Mouse (Mus musculus): Measurements from ENCODE around the gene 4930564D02Rik. TPM values are rescaled to one million over a fixed set of nuclear protein-coding genes. Genes with fewer than 3 reads are reported as not detected.

4930564D02Rik gene
- polyA plus RNA-seq, 1 experiment from 2014 or later, result not detected

- Histone ChIP-seq H3K27ac (ENCODE audit: low read length) (no peak overlapping the region), H3K36me3 (ENCODE audit: insufficient read depth, low read length) (no peaks in the 10 kb centered on the region), H3K27me3 (replicated peaks; ENCODE audit: insufficient read depth, low read length) (no peaks in the 10 kb centered on the region), H3K4me1 (ENCODE audit: insufficient read depth, low read depth, low read length) (no peaks in the 10 kb centered on the region), H3K9ac (replicated peaks; ENCODE audit: low read depth) (no peak overlapping the region), H3K4me3 (ENCODE audit: low read depth, low read length) (no peak overlapping the region), H3K9me3 (ENCODE audit: low read length) (no peaks in the 10 kb centered on the region), H3K4me2 (replicated peaks; ENCODE audit: low read depth, low read length) (no peak overlapping the region)
- WGBS, result 27% methylated on average over 1 of the region's 1 CpGs
- DNase-seq (ENCODE audit: low spot score) (no peak), ATAC-seq (no peak)
- TF ChIP-seq EP300 (IDR thresholded peaks at IDR 0.05), result no peak
- no peak for TF ChIP-seq CTCF (IDR thresholded peaks at IDR 0.05)
Measured at GRCm38 (mm10) chr3:105061991-105062390, 4.7 kb upstream of the 4930564D02Rik start.

GRCm38 (mm10) chr3:105062676-105063075 lies 4.0 kb upstream of the 4930564D02Rik start:
- no peak overlapping the region for H3K27ac ChIP-seq (ENCODE audit: low read length)
- no peaks in the 10 kb centered on the region for H3K27me3 ChIP-seq (replicated peaks; ENCODE audit: insufficient read depth, low read length)
- no peaks in the 10 kb centered on the region for H3K36me3 ChIP-seq (ENCODE audit: insufficient read depth, low read length)
- no peak overlapping the region for H3K4me3 ChIP-seq (ENCODE audit: low read depth, low read length)
- TF ChIP-seq CTCF (IDR thresholded peaks at IDR 0.05) (no peak), EP300 (IDR thresholded peaks at IDR 0.05) (no peak)
- no peak overlapping the region for H3K9ac ChIP-seq (replicated peaks; ENCODE audit: low read depth)
- no peak overlapping the region for H3K4me2 ChIP-seq (replicated peaks; ENCODE audit: low read depth, low read length)
- no peaks in the 10 kb centered on the region for H3K4me1 ChIP-seq (ENCODE audit: insufficient read depth, low read depth, low read length)
- ATAC-seq, result no peak
- 75% methylated on average over 9 of the region's 9 CpGs for WGBS
- no peaks in the 10 kb centered on the region for H3K9me3 ChIP-seq (ENCODE audit: low read length)
- no peak for DNase-seq (ENCODE audit: low spot score)

GRCm38 (mm10) chr3:105070553-105070952 lies 3.9 kb downstream of the 4930564D02Rik start:
- Histone ChIP-seq H3K27me3 (replicated peaks; ENCODE audit: insufficient read depth, low read length) (no peaks in the 10 kb centered on the region), H3K27ac (ENCODE audit: low read length) (no peak overlapping the region), H3K4me3 (ENCODE audit: low read depth, low read length) (no peak overlapping the region), H3K9me3 (ENCODE audit: low read length) (no peaks in the 10 kb centered on the region), H3K9ac (replicated peaks; ENCODE audit: low read depth) (no peak overlapping the region), H3K4me2 (replicated peaks; ENCODE audit: low read depth, low read length) (no peak overlapping the region), H3K36me3 (ENCODE audit: insufficient read depth, low read length) (no peaks in the 10 kb centered on the region), H3K4me1 (ENCODE audit: insufficient read depth, low read depth, low read length) (no peaks in the 10 kb centered on the region)
- 67% methylated on average over 8 of the region's 8 CpGs for WGBS
- TF ChIP-seq EP300 (IDR thresholded peaks at IDR 0.05) (no peak), CTCF (IDR thresholded peaks at IDR 0.05) (no peak)
- DNase-seq (ENCODE audit: low spot score) (no peak), ATAC-seq (no peak)

GRCm38 (mm10) chr3:105071251-105071650 lies 4.6 kb downstream of the 4930564D02Rik start:
- DNase-seq (ENCODE audit: low spot score), result no peak
- no peaks in the 10 kb centered on the region for H3K4me1 ChIP-seq (ENCODE audit: insufficient read depth, low read depth, low read length)
- H3K27ac ChIP-seq (ENCODE audit: low read length), result no peak overlapping the region
- no peak overlapping the region for H3K4me3 ChIP-seq (ENCODE audit: low read depth, low read length)
- ATAC-seq, result no peak
- no peak overlapping the region for H3K4me2 ChIP-seq (replicated peaks; ENCODE audit: low read depth, low read length)
- H3K36me3 ChIP-seq (ENCODE audit: insufficient read depth, low read length), result no peaks in the 10 kb centered on the region
- no peaks in the 10 kb centered on the region for H3K27me3 ChIP-seq (replicated peaks; ENCODE audit: insufficient read depth, low read length)
- no peaks in the 10 kb centered on the region for H3K9me3 ChIP-seq (ENCODE audit: low read length)
- no peak overlapping the region for H3K9ac ChIP-seq (replicated peaks; ENCODE audit: low read depth)
- no peak for TF ChIP-seq EP300 (IDR thresholded peaks at IDR 0.05)
- TF ChIP-seq CTCF (IDR thresholded peaks at IDR 0.05), result no peak
- WGBS, result 84% methylated on average over 5 of the region's 5 CpGs

- no peak overlapping the region for H3K4me2 ChIP-seq (replicated peaks; ENCODE audit: low read depth, low read length)
- H3K27ac ChIP-seq (ENCODE audit: low read length), result no peak overlapping the region
- H3K27me3 ChIP-seq (replicated peaks; ENCODE audit: insufficient read depth, low read length), result no peaks in the 10 kb centered on the region
- no peaks in the 10 kb centered on the region for H3K4me1 ChIP-seq (ENCODE audit: insufficient read depth, low read depth, low read length)
- no peak for TF ChIP-seq CTCF (IDR thresholded peaks at IDR 0.05)
- DNase-seq (ENCODE audit: low spot score) (no peak), ATAC-seq (no peak)
- H3K9me3 ChIP-seq (ENCODE audit: low read length), result no peaks in the 10 kb centered on the region
- no peaks in the 10 kb centered on the region for H3K36me3 ChIP-seq (ENCODE audit: insufficient read depth, low read length)
- no peak overlapping the region for H3K4me3 ChIP-seq (ENCODE audit: low read depth, low read length)
- WGBS, result 86% methylated on average over 10 of the region's 10 CpGs
- no peak overlapping the region for H3K9ac ChIP-seq (replicated peaks; ENCODE audit: low read depth)
Measured at GRCm38 (mm10) chr3:105072536-105072935, 5.9 kb downstream of the 4930564D02Rik start.

GRCm38 (mm10) chr3:105075796-105076195 lies 9.2 kb downstream of the 4930564D02Rik start:
- DNase-seq (ENCODE audit: low spot score), result no peak
- Histone ChIP-seq H3K4me1 (ENCODE audit: insufficient read depth, low read depth, low read length) (no peaks in the 10 kb centered on the region), H3K4me2 (replicated peaks; ENCODE audit: low read depth, low read length) (no peak overlapping the region), H3K4me3 (ENCODE audit: low read depth, low read length) (no peak overlapping the region), H3K9ac (replicated peaks; ENCODE audit: low read depth) (no peak overlapping the region), H3K36me3 (ENCODE audit: insufficient read depth, low read length) (no peaks in the 10 kb centered on the region), H3K9me3 (ENCODE audit: low read length) (no peaks in the 10 kb centered on the region), H3K27ac (ENCODE audit: low read length) (no peak overlapping the region), H3K27me3 (replicated peaks; ENCODE audit: insufficient read depth, low read length) (no peaks in the 10 kb centered on the region)
- no peak for ATAC-seq
- 85% methylated on average over 5 of the region's 5 CpGs for WGBS
- TF ChIP-seq EP300 (IDR thresholded peaks at IDR 0.05), result no peak
- TF ChIP-seq CTCF (IDR thresholded peaks at IDR 0.05), result no peak

- peak; percentile 94 for ATAC-seq
Measured at GRCm38 (mm10) chr3:105078231-105078826, 11.7 kb downstream of the 4930564D02Rik start.

More at GRCm38 (mm10) chr3:105078231-105078826, 11.7 kb downstream of the 4930564D02Rik start:
- no peaks in the 10 kb centered on the region for H3K36me3 ChIP-seq (ENCODE audit: insufficient read depth, low read length)
- H3K4me3 ChIP-seq (ENCODE audit: low read depth, low read length), result no peak overlapping the region
- no peak overlapping the region for H3K4me2 ChIP-seq (replicated peaks; ENCODE audit: low read depth, low read length)
- peak; percentile 92 for TF ChIP-seq CTCF (IDR thresholded peaks at IDR 0.05)
- no peak for TF ChIP-seq EP300 (IDR thresholded peaks at IDR 0.05)
- no peaks in the 10 kb centered on the region for H3K4me1 ChIP-seq (ENCODE audit: insufficient read depth, low read depth, low read length)
- H3K27ac ChIP-seq (ENCODE audit: low read length), result no peak overlapping the region
- H3K9ac ChIP-seq (replicated peaks; ENCODE audit: low read depth), result no peak overlapping the region
- DNase-seq (ENCODE audit: low spot score), result peak; percentile 89
- H3K9me3 ChIP-seq (ENCODE audit: low read length), result no peaks in the 10 kb centered on the region
- WGBS, result 24% methylated on average over 7 of the region's 7 CpGs
- no peaks in the 10 kb centered on the region for H3K27me3 ChIP-seq (replicated peaks; ENCODE audit: insufficient read depth, low read length)
